Mouse (Mus musculus): Measurements from ENCODE around the gene Ddr2. TPM values are rescaled to one million over a fixed set of nuclear protein-coding genes. Genes with fewer than 3 reads are reported as not detected.

Gene Ddr2
- polyA plus RNA-seq, 1 experiment from 2014 or later, result 23.5 TPM

- WGBS, result 90% methylated on average over 9 of the region's 9 CpGs
Measured at GRCm38 (mm10) chr1:170147651-170148448, 37.3 kb upstream of the Ddr2 start.

DNA sequence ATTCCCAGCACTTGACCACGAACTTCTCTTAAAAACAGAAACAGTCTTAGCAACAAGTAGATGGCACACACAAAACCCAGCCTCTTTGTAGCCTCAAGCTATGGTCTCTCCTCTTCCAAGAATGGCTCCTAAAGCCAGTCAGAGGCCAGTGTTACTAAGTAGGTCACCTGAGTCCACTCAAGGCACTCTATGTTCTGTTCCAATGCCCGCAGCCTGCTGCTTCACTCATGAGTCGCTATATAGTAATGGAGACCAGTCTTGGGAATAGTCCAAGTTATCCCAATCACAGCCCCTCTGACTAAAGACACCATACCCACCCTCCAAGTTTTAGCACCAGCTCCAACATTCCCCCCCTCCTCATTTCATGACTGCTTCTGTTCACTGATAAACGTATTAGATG lies 35.0 kb upstream of the Ddr2 start:
- DNase-seq (ENCODE audit: low spot score) (no peak), ATAC-seq (replicated peaks; ENCODE audit: low FRiP score) (no peak)
- Histone ChIP-seq H3K27ac (ENCODE audit: low read depth, low read length) (no peak overlapping the region), H3K4me3 (ENCODE audit: low read depth, low read length) (no peak overlapping the region), H3K9ac (ENCODE audit: low read length) (no peak overlapping the region), H3K36me3 (ENCODE audit: control insufficient read depth, insufficient read depth, low read length) (no peaks in the 10 kb centered on the region; the same call in 1 of the 2 replicates), H3K9me3 (ENCODE audit: control insufficient read depth, low read length) (no peaks in the 10 kb centered on the region), H3K27me3 (ENCODE audit: control insufficient read depth, insufficient read depth, low read length) (no peaks in the 10 kb centered on the region), H3K4me2 (ENCODE audit: low read depth, low read length, severe bottlenecking) (no peak overlapping the region), H3K4me1 (replicated peaks; ENCODE audit: control insufficient read depth, insufficient read depth, low read length) (no peaks in the 10 kb centered on the region)
- WGBS, result 97% methylated on average over 4 of the region's 4 CpGs

More at GRCm38 (mm10) chr1:170147651-170148448, 37.3 kb upstream of the Ddr2 start:
- ATAC-seq (replicated peaks; ENCODE audit: low FRiP score) (no peak), DNase-seq (ENCODE audit: low spot score) (no peak)
- Histone ChIP-seq H3K4me2 (ENCODE audit: low read depth, low read length, severe bottlenecking) (no peak overlapping the region), H3K9me3 (ENCODE audit: control insufficient read depth, low read length) (no peaks in the 10 kb centered on the region), H3K27me3 (ENCODE audit: control insufficient read depth, insufficient read depth, low read length) (no peaks in the 10 kb centered on the region), H3K4me3 (ENCODE audit: low read depth, low read length) (no peak overlapping the region), H3K27ac (ENCODE audit: low read depth, low read length) (no peak overlapping the region), H3K36me3 (ENCODE audit: control insufficient read depth, insufficient read depth, low read length) (no peaks in the 10 kb centered on the region; the same call in 1 of the 2 replicates), H3K4me1 (replicated peaks; ENCODE audit: control insufficient read depth, insufficient read depth, low read length) (no peaks in the 10 kb centered on the region), H3K9ac (ENCODE audit: low read length) (no peak overlapping the region)

DNA sequence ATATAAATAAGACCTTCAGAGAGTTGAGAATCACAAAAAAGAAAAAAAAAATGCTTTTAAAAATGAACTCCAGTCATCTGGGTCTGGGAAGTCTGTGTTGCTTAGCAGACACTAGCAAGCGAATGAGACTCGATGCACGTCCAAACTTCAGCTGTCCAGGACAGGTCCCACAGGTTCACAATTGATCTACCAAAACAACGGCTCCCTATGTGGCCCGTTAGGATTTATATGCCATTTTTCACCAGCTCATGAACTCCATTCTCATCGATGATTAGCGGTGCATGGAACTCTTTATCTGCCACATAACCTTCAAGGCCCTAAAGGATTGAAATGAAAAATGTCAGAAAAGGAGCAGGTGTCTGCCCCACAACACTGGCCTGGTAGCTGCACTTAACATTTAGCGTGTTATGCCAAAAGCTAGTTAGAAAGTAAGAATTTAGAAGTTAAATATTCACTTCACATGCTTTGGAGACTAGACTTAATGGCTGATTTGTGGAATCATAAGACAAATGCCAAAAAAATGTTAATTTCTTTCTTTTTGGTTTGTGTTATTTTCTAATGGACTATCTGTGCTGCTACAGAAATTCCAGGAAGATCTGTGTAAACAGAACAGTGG lies 31.8 kb upstream of the Ddr2 start:
- Histone ChIP-seq H3K27me3 (ENCODE audit: control insufficient read depth, insufficient read depth, low read length) (no peaks in the 10 kb centered on the region), H3K4me2 (ENCODE audit: low read depth, low read length, severe bottlenecking) (no peak overlapping the region), H3K9ac (ENCODE audit: low read length) (no peak overlapping the region), H3K27ac (ENCODE audit: low read depth, low read length) (no peak overlapping the region), H3K9me3 (ENCODE audit: control insufficient read depth, low read length) (no peaks in the 10 kb centered on the region), H3K4me1 (replicated peaks; ENCODE audit: control insufficient read depth, insufficient read depth, low read length) (no peaks in the 10 kb centered on the region), H3K36me3 (ENCODE audit: control insufficient read depth, insufficient read depth, low read length) (no peaks in the 10 kb centered on the region), H3K4me3 (ENCODE audit: low read depth, low read length) (no peak overlapping the region)
- 81% methylated on average over 8 of the region's 8 CpGs for WGBS
- no peak for DNase-seq (ENCODE audit: low spot score)
- ATAC-seq (replicated peaks; ENCODE audit: low FRiP score), result no peak

GRCm38 (mm10) chr1:170141626-170142025 lies 31.1 kb upstream of the Ddr2 start:
- 96% methylated on average over 5 of the region's 5 CpGs for WGBS
- DNase-seq (ENCODE audit: low spot score), result no peak
- no peak overlapping the region for H3K4me3 ChIP-seq (ENCODE audit: low read depth, low read length)

DNA sequence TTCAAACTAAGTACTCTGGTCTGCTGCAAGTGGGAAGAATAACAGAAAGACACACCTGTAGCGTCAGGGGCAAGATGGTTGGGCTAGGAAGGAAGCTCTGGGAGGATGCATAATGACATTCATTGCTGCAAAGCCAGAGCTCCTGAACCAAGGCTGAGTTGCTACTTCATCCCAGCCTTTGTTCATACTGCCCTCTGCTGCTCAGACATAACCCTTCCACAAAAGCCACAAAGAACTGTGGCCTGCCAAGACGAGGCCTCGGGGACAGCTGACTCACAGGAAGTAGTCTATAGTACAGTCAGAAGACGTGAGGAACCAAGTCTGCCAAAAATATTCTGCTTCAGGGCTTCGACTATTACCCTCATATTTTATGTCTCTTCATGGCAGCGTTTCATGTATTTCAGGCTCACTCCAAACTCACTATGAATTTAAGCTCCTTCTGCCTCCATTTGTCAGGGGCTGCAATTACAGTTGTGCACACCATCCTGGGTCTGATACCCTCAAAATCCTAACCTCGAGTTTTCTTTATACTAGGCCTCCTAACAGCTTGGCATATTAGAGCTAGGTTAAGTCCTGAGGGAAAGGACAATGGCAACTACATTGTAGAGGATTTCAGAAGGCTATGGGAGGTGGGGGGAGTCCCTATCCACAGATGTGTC lies 25.9 kb upstream of the Ddr2 start:
- Histone ChIP-seq H3K4me1 (replicated peaks; ENCODE audit: control insufficient read depth, insufficient read depth, low read length) (no peaks in the 10 kb centered on the region), H3K9ac (ENCODE audit: low read length) (no peak overlapping the region), H3K4me2 (ENCODE audit: low read depth, low read length, severe bottlenecking) (no peak overlapping the region), H3K27me3 (ENCODE audit: control insufficient read depth, insufficient read depth, low read length) (no peaks in the 10 kb centered on the region), H3K4me3 (ENCODE audit: low read depth, low read length) (no peak overlapping the region), H3K9me3 (ENCODE audit: control insufficient read depth, low read length) (no peaks in the 10 kb centered on the region), H3K36me3 (ENCODE audit: control insufficient read depth, insufficient read depth, low read length) (no peaks in the 10 kb centered on the region), H3K27ac (ENCODE audit: low read depth, low read length) (no peak overlapping the region)
- 33% methylated on average over 7 of the region's 7 CpGs for WGBS
- ATAC-seq (replicated peaks; ENCODE audit: low FRiP score), result peak; percentile 73
- peak; percentile 65 for DNase-seq (ENCODE audit: low spot score)

More at GRCm38 (mm10) chr1:170141626-170142025, 31.1 kb upstream of the Ddr2 start:
- ATAC-seq (replicated peaks; ENCODE audit: low FRiP score), result no peak
- Histone ChIP-seq H3K9ac (ENCODE audit: low read length) (no peak overlapping the region), H3K9me3 (ENCODE audit: control insufficient read depth, low read length) (no peaks in the 10 kb centered on the region), H3K36me3 (ENCODE audit: control insufficient read depth, insufficient read depth, low read length) (no peaks in the 10 kb centered on the region), H3K4me1 (replicated peaks; ENCODE audit: control insufficient read depth, insufficient read depth, low read length) (no peaks in the 10 kb centered on the region), H3K4me2 (ENCODE audit: low read depth, low read length, severe bottlenecking) (no peak overlapping the region), H3K27ac (ENCODE audit: low read depth, low read length) (no peak overlapping the region), H3K27me3 (ENCODE audit: control insufficient read depth, insufficient read depth, low read length) (no peaks in the 10 kb centered on the region)

- no peak for DNase-seq (ENCODE audit: low spot score)
- H3K4me1 ChIP-seq (replicated peaks; ENCODE audit: control insufficient read depth, insufficient read depth, low read length), result no peaks in the 10 kb centered on the region
- no peak overlapping the region for H3K9ac ChIP-seq (ENCODE audit: low read length)
- H3K9me3 ChIP-seq (ENCODE audit: control insufficient read depth, low read length), result no peaks in the 10 kb centered on the region
- H3K4me3 ChIP-seq (ENCODE audit: low read depth, low read length), result no peak overlapping the region
- H3K4me2 ChIP-seq (ENCODE audit: low read depth, low read length, severe bottlenecking), result no peak overlapping the region
- H3K36me3 ChIP-seq (ENCODE audit: control insufficient read depth, insufficient read depth, low read length), result no peaks in the 10 kb centered on the region
- H3K27ac ChIP-seq (ENCODE audit: low read depth, low read length), result no peak overlapping the region
- ATAC-seq (replicated peaks; ENCODE audit: low FRiP score), result no peak
- WGBS, result 86% methylated on average over 8 of the region's 8 CpGs
- H3K27me3 ChIP-seq (ENCODE audit: control insufficient read depth, insufficient read depth, low read length), result no peaks in the 10 kb centered on the region
Measured at GRCm38 (mm10) chr1:170134264-170134663, 23.7 kb upstream of the Ddr2 start.

DNA sequence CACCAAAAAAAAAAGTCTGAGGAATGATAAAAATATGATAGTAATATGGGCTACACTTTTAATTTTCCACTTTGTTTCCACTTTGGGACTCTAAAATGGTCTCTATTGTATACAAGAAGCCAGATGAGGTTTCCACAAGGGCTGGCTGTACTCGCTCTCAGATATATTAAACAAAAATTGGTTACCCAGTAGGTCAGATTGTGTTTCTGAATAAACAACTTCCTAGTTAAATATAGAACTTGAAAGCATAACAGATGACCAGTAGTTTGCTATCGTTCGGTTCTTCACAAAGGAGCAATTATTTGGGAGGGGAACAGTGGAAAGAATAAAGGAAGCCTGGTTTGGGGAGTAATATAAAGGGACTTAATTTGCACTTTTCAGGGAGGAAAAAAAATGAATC lies 20.4 kb upstream of the Ddr2 start:
- no peak overlapping the region for H3K27ac ChIP-seq (ENCODE audit: low read depth, low read length)
- no peak overlapping the region for H3K4me2 ChIP-seq (ENCODE audit: low read depth, low read length, severe bottlenecking)
- H3K36me3 ChIP-seq (ENCODE audit: control insufficient read depth, insufficient read depth, low read length), result no peaks in the 10 kb centered on the region
- no peaks in the 10 kb centered on the region for H3K27me3 ChIP-seq (ENCODE audit: control insufficient read depth, insufficient read depth, low read length)
- H3K9me3 ChIP-seq (ENCODE audit: control insufficient read depth, low read length), result no peaks in the 10 kb centered on the region
- no peak for ATAC-seq (replicated peaks; ENCODE audit: low FRiP score)
- WGBS, result 67% methylated on average over 3 of the region's 3 CpGs
- no peaks in the 10 kb centered on the region for H3K4me1 ChIP-seq (replicated peaks; ENCODE audit: control insufficient read depth, insufficient read depth, low read length)
- no peak for DNase-seq (ENCODE audit: low spot score)
- H3K4me3 ChIP-seq (ENCODE audit: low read depth, low read length), result no peak overlapping the region
- H3K9ac ChIP-seq (ENCODE audit: low read length), result no peak overlapping the region

DNA sequence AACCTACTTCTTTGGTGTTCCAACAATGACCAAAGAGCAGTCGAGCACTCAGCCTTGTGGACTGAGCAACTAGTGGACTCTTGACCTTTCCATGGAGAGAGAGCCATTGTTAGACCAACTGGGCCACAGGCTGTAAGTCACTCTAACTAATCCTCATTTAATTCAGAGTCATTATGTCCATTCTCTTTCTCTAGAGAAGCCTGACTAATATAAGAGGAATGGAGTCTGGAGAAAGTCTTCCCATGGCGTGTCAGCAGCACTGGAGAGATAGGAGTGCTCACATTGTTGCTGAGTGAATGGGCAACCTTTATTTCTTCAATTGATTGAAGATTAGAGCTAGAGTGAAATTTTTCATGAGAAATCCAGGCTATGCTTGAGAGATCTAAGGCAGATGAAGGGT lies 14.1 kb upstream of the Ddr2 start:
- H3K36me3 ChIP-seq (ENCODE audit: control insufficient read depth, insufficient read depth, low read length), result no peaks in the 10 kb centered on the region
- no peaks in the 10 kb centered on the region for H3K27me3 ChIP-seq (ENCODE audit: control insufficient read depth, insufficient read depth, low read length)
- no peaks in the 10 kb centered on the region for H3K4me1 ChIP-seq (replicated peaks; ENCODE audit: control insufficient read depth, insufficient read depth, low read length)
- no peak overlapping the region for H3K9ac ChIP-seq (ENCODE audit: low read length)
- H3K9me3 ChIP-seq (ENCODE audit: control insufficient read depth, low read length), result no peaks in the 10 kb centered on the region
- ATAC-seq (replicated peaks; ENCODE audit: low FRiP score) (no peak), DNase-seq (ENCODE audit: low spot score) (no peak)
- H3K27ac ChIP-seq (ENCODE audit: low read depth, low read length), result no peak overlapping the region
- WGBS, result 36% methylated on average over 2 of the region's 2 CpGs
- H3K4me2 ChIP-seq (ENCODE audit: low read depth, low read length, severe bottlenecking), result no peak overlapping the region
- no peak overlapping the region for H3K4me3 ChIP-seq (ENCODE audit: low read depth, low read length)
